Mouse (Mus musculus) kidney, embryonic 14.5 days (tissue): Measurements from ENCODE around the gene Ntmt1. TPM values are rescaled to one million over a fixed set of nuclear protein-coding genes. Genes with fewer than 3 reads are reported as not detected.

Experiments
- ATAC-seq: fragments of 200-750 bp; cut with Nextera tagmentation; 2 replicates; pipeline ENCODE4 v1.8.0; 2017; ENCODE audit warnings: moderate number of reproducible peaks, mild to moderate bottlenecking, moderate TSS enrichment, moderate library complexity; ENCODE audit not compliant: low FRiP score, low TSS enrichment
- H3K27ac ChIP-seq: fragments of 300-500 bp; sonication (generic); 2 replicates; pipeline ENCODE4 v1.5.1; 2014; ENCODE audit warnings: low read depth, mild to moderate bottlenecking, low read length, moderate library complexity, mixed read lengths
- H3K27me3 ChIP-seq: fragments of 300-500 bp; sonication (generic); 2 replicates; pipeline ENCODE4 v1.6.1; 2014; ENCODE audit warnings: mild to moderate bottlenecking, low read length; ENCODE audit not compliant: control insufficient read depth, insufficient read depth
- H3K36me3 ChIP-seq: fragments of 300-500 bp; sonication (generic); 2 replicates; pipeline ENCODE4 v1.6.1; 2014; ENCODE audit warnings: low read length, mixed read lengths; ENCODE audit not compliant: control insufficient read depth, insufficient read depth
- H3K4me1 ChIP-seq: fragments of 300-500 bp; sonication (generic); 2 replicates; pipeline ENCODE4 v1.6.1; 2014; ENCODE audit warnings: low read length, mixed read lengths; ENCODE audit not compliant: control insufficient read depth, insufficient read depth
- H3K4me2 ChIP-seq: fragments of 300-500 bp; sonication (generic); replicated peaks from 2 replicates; pipeline ENCODE4 v1.6.1; 2014; ENCODE audit warnings: low read depth, mild to moderate bottlenecking, low read length
- H3K4me3 ChIP-seq: fragments of 300-500 bp; sonication (generic); 2 replicates; pipeline ENCODE4 v1.5.1; 2014; ENCODE audit warnings: mild to moderate bottlenecking, low read length
- H3K9ac ChIP-seq: fragments of 300-500 bp; sonication (generic); 2 replicates; pipeline ENCODE4 v1.6.1; 2014; ENCODE audit warnings: low read depth, mild to moderate bottlenecking, low read length, moderate library complexity
- H3K9me3 ChIP-seq: fragments of 300-500 bp; sonication (generic); 2 replicates; pipeline ENCODE4 v1.6.1; 2016; ENCODE audit warnings: low read length; ENCODE audit not compliant: control insufficient read depth
- WGBS: fragments of 180-500 bp; shearing (Covaris S2); extraction: QIAGEN DNeasy Blood & Tissue Kit; methylation state at CpG from one replicate; pipeline ENCODE4 v1.1.7; 2014; 5-methylcytosine and 5-hydroxymethylcytosine counted together
- polyA plus RNA-seq: library from polyadenylated mRNA; unstranded; fragments of >200 nt; fragmentation: Nextera tagmentation; extraction: Ambion mirVana; gene quantifications from 2 replicates; pipeline ENCODE4 v1.2.1, GENCODE M21; 2014

Ntmt1 gene
- 95.6 and 101 TPM in 2 replicates for polyA plus RNA-seq

- peak; percentile 98 for ATAC-seq
- WGBS, result under 1% methylated on average over 42 of the region's 44 CpGs
Measured at GRCm38 (mm10) chr2:30807648-30808295, at the start of gene Ntmt1. Gene Ntmt1 (plus strand): TSS chr2:30807826.

GRCm38 (mm10) chr2:30758341-30759087 is 49.1 kb upstream of the Ntmt1 start:
- 1% methylated on average over 17 of the region's 17 CpGs for WGBS
- peak overlapping the region; percentile 96 for H3K27ac ChIP-seq
- no peaks in the 10 kb centered on the region for H3K36me3 ChIP-seq
- peak; percentile 91 for ATAC-seq
- H3K27me3 ChIP-seq, result no peaks in the 10 kb centered on the region
- H3K4me2 ChIP-seq, result peak overlapping the region; percentile 32; the same call in 1 of the 2 replicates
- H3K4me3 ChIP-seq, result no peak overlapping the region
- 0 out of 2 replicates have a peak, but pooled peaks cover 3% of the 10 kb centered on the region for H3K9me3 ChIP-seq
- H3K4me1 ChIP-seq, result peaks cover 37% of the 10 kb centered on the region
- H3K9ac ChIP-seq, result no peak overlapping the region

More at GRCm38 (mm10) chr2:30807648-30808295, at the start of gene Ntmt1:
- Histone ChIP-seq H3K9ac (peak within 1 kb of the TSS; percentile 90), H3K9me3 (no peaks in the 10 kb centered on the region), H3K4me3 (peak within 1 kb of the TSS; percentile 90), H3K36me3 (peaks cover 18% of the 10 kb centered on the region; the same call in 1 of the 2 replicates), H3K27me3 (no peaks in the 10 kb centered on the region), H3K27ac (peak within 1 kb of the TSS; percentile 83), H3K4me2 (peak within 1 kb of the TSS; percentile 91), H3K4me1 (peaks cover 6% of the 10 kb centered on the region; the same call in 1 of the 2 replicates)

GRCm38 (mm10) chr2:30759088-30759374 is 48.6 kb upstream of the Ntmt1 start:
- Histone ChIP-seq H3K36me3 (no peaks in the 10 kb centered on the region), H3K9me3 (peaks cover 5% of the 10 kb centered on the region; the same call in 1 of the 2 replicates), H3K4me3 (no peak overlapping the region), H3K9ac (no peak overlapping the region), H3K4me2 (peak overlapping the region; percentile 32; the same call in 1 of the 2 replicates), H3K4me1 (peaks cover 36% of the 10 kb centered on the region), H3K27me3 (no peaks in the 10 kb centered on the region), H3K27ac (peak overlapping the region; percentile 96)
- ATAC-seq, result 0 out of 2 replicates have a peak, but pooled peaks have one; percentile 28
- WGBS, result 32% methylated on average over 4 of the region's 4 CpGs

- Histone ChIP-seq H3K4me1 (peaks cover 36% of the 10 kb centered on the region), H3K9ac (no peak overlapping the region), H3K4me2 (no peak overlapping the region), H3K9me3 (peaks cover 6% of the 10 kb centered on the region; the same call in 1 of the 2 replicates), H3K27me3 (no peaks in the 10 kb centered on the region), H3K27ac (peak overlapping the region; percentile 96), H3K36me3 (no peaks in the 10 kb centered on the region), H3K4me3 (no peak overlapping the region)
- WGBS, result 65% methylated on average over 4 of the region's 4 CpGs
- ATAC-seq, result 0 out of 2 replicates have a peak, but pooled peaks have one; percentile 4
Measured at GRCm38 (mm10) chr2:30759442-30759841, 48.2 kb upstream of the Ntmt1 start.

GRCm38 (mm10) chr2:30759858-30760547 is 47.6 kb upstream of the Ntmt1 start:
- peaks cover 6% of the 10 kb centered on the region; the same call in 1 of the 2 replicates for H3K9me3 ChIP-seq
- H3K4me2 ChIP-seq, result peak overlapping the region; percentile 24; the same call in 1 of the 2 replicates
- H3K27me3 ChIP-seq, result no peaks in the 10 kb centered on the region
- peak; percentile 47; the same call in 1 of the 2 replicates for ATAC-seq
- H3K9ac ChIP-seq, result peak overlapping the region; percentile 23; the same call in 1 of the 2 replicates
- peaks cover 36% of the 10 kb centered on the region for H3K4me1 ChIP-seq
- no peak overlapping the region for H3K4me3 ChIP-seq
- H3K27ac ChIP-seq, result peak overlapping the region; percentile 96
- no peaks in the 10 kb centered on the region for H3K36me3 ChIP-seq
- WGBS, result 28% methylated on average over 10 of the region's 10 CpGs

GRCm38 (mm10) chr2:30760706-30761105 is 46.9 kb upstream of the Ntmt1 start:
- Histone ChIP-seq H3K4me1 (peaks cover 36% of the 10 kb centered on the region), H3K36me3 (no peaks in the 10 kb centered on the region), H3K4me2 (peak overlapping the region; percentile 24; the same call in 1 of the 2 replicates), H3K9me3 (peaks cover 4% of the 10 kb centered on the region; the same call in 1 of the 2 replicates), H3K27ac (peak overlapping the region; percentile 96), H3K4me3 (no peak overlapping the region), H3K9ac (peak overlapping the region; percentile 23; the same call in 1 of the 2 replicates), H3K27me3 (no peaks in the 10 kb centered on the region)
- ATAC-seq, result no peak
- 20% methylated on average over 6 of the region's 6 CpGs for WGBS

- Histone ChIP-seq H3K4me2 (no peak overlapping the region), H3K9me3 (peaks cover 3% of the 10 kb centered on the region; the same call in 1 of the 2 replicates), H3K27ac (no peak overlapping the region), H3K36me3 (no peaks in the 10 kb centered on the region), H3K27me3 (no peaks in the 10 kb centered on the region), H3K9ac (no peak overlapping the region), H3K4me1 (peaks cover 12% of the 10 kb centered on the region), H3K4me3 (no peak overlapping the region)
- no peak for ATAC-seq
- 84% methylated on average over 5 of the region's 5 CpGs for WGBS
Measured at GRCm38 (mm10) chr2:30766446-30766845, 41.2 kb upstream of the Ntmt1 start.

GRCm38 (mm10) chr2:30767626-30768240 is 39.9 kb upstream of the Ntmt1 start:
- Histone ChIP-seq H3K36me3 (no peaks in the 10 kb centered on the region), H3K9ac (no peak overlapping the region), H3K4me3 (no peak overlapping the region), H3K27ac (no peak overlapping the region), H3K4me1 (peaks cover 24% of the 10 kb centered on the region), H3K27me3 (no peaks in the 10 kb centered on the region), H3K4me2 (no peak overlapping the region), H3K9me3 (peaks cover 3% of the 10 kb centered on the region; the same call in 1 of the 2 replicates)
- 76% methylated on average over 7 of the region's 7 CpGs for WGBS
- no peak for ATAC-seq
